In the genomic region with DNA sequence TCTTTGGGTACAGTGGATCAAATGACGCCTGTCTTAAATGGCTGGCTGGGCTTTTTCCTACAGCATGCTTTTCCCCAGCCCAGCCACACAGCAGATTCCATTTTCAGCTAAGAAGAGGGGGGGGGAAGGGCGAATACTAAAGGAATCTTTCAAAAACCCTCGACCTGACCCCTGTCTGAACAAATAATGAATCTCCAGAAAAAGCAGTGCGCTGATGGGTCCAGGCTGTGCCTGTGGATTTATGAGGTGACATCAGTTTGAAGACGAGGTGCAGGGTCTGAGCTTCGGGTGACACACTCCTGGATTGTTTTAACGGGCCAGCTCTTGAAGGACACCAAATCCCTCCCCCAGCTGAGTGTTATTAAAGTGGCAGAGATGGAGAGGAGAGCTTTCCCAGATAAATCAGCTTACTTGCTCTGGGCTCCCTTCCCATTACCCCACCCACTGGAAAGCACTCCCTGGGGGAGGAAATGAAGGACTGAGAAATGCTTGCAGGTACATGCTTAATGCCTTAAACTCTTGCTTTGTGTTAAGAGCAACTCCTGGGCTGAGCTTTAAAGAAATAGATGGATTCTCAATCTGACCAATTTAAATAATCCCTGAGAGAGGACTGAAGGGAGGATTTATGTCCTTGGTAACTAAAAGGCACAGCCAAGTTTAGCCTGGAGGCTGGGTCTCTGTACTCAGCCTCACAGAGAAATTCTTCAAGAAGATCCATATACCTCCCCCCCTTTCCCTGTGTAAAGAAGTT, we compare ENCODE assay signal across 8 mouse cellular contexts.
DNase-seq lines count a peak whose midpoint lies in the region; ATAC-seq and TF ChIP-seq lines count a peak whose summit lies in the region.

No protein-coding gene starts in this region.

- peak; percentile 11 to 39 for DNase-seq in right cerebral cortex, adult 2 months (ENCODE audit: low spot score in 2 of 2)
- no peak for DNase-seq in right cerebral cortex, postnatal 36 days (ENCODE audit: low spot score in 2 of 2)
- DNase-seq in forebrain, postnatal 0 days, result peak; percentile 34
- peak; percentile 42 to 62 for DNase-seq in lung, adult 18-20 months
- DNase-seq in ovary, adult 18-20 months (ENCODE audit: low spot score), result peak; percentile 34
- DNase-seq in spleen, postnatal 14 days (ENCODE audit: low spot score in 2 of 2), result no peak

- peak; percentile 79 for ATAC-seq in forebrain, postnatal 0 days
- peak; percentile 90 for ATAC-seq in hindbrain, embryonic 15.5 days (ENCODE audit: low FRiP score, low read depth)
- no peak for ATAC-seq in erythroblast, adult 5-6 weeks (replicated peaks; ENCODE audit: low FRiP score, poor library complexity, severe bottlenecking)

- TF ChIP-seq CTCF in forebrain, postnatal 0 days (IDR thresholded peaks at IDR 0.05; ENCODE audit: low read depth), result no peak

- H3K4me1 ChIP-seq in forebrain, postnatal 0 days (ENCODE audit: insufficient read depth), result no peaks in the 10 kb centered on the region
- H3K4me1 ChIP-seq in hindbrain, embryonic 15.5 days (replicated peaks), result peaks cover 10% of the 10 kb centered on the region

- H3K4me3 ChIP-seq in forebrain, postnatal 0 days (ENCODE audit: low read depth, low read length), result no peak overlapping the region
- H3K4me3 ChIP-seq in hindbrain, embryonic 15.5 days, result no peak overlapping the region

- no peak overlapping the region for H3K27ac ChIP-seq in forebrain, postnatal 0 days (ENCODE audit: low read depth, low read length)
- H3K27ac ChIP-seq in hindbrain, embryonic 15.5 days (replicated peaks), result peak overlapping the region; percentile 9

- WGBS in forebrain, postnatal 0 days, result 7% methylated on average over 7 of the region's 7 CpGs
- 6% methylated on average over 7 of the region's 7 CpGs for WGBS in hindbrain, embryonic 15.5 days

- H3K27me3 ChIP-seq in forebrain, postnatal 0 days (ENCODE audit: insufficient read depth, low read length), result no peaks in the 10 kb centered on the region
- no peaks in the 10 kb centered on the region for H3K27me3 ChIP-seq in hindbrain, embryonic 15.5 days

- H3K4me2 ChIP-seq in forebrain, postnatal 0 days (ENCODE audit: low read depth), result peak overlapping the region; percentile 8; the same call in 1 of the 2 replicates
- H3K4me2 ChIP-seq in hindbrain, embryonic 15.5 days, result peak overlapping the region; percentile 25; the same call in 1 of the 2 replicates

- H3K36me3 ChIP-seq in forebrain, postnatal 0 days (ENCODE audit: insufficient read depth), result no peaks in the 10 kb centered on the region
- H3K36me3 ChIP-seq in hindbrain, embryonic 15.5 days, result no peaks in the 10 kb centered on the region

- H3K9ac ChIP-seq in forebrain, postnatal 0 days, result no peak overlapping the region
- H3K9ac ChIP-seq in hindbrain, embryonic 15.5 days, result no peak overlapping the region; the same call in 1 of the 2 replicates

- no peaks in the 10 kb centered on the region for H3K9me3 ChIP-seq in forebrain, postnatal 0 days (ENCODE audit: low read length)
- H3K9me3 ChIP-seq in hindbrain, embryonic 15.5 days, result no peaks in the 10 kb centered on the region

Comparison
In these comparisons a context has a peak if more than half of its experiments do, and no peak if none do; other contexts are left out.
1. DNase-seq: peak in right cerebral cortex, adult 2 months (2 of 2), forebrain, postnatal 0 days (single experiment), lung, adult 18-20 months (2 of 2) and ovary, adult 18-20 months (single experiment); none in right cerebral cortex, postnatal 36 days (0 of 2) and spleen, postnatal 14 days (0 of 2).